Mouse (Mus musculus) 3T3-L1 (cell line): ENCODE results near the gene Carns1.
A peak's percentile ranks its signal among the peaks of the same experiment; 100 is the strongest.
"Not testable (repeated sequence)": the region's sequence is repeated elsewhere in the genome, so short reads cannot be mapped to it uniquely, and the experiment has no call there.

Source experiments
- DNase-seq: peaks from one replicate; pipeline ENCODE4 v3.0.0-alpha.2; 2015; ENCODE audit warnings: low read depth, low spot score

Carns1 gene

DNA sequence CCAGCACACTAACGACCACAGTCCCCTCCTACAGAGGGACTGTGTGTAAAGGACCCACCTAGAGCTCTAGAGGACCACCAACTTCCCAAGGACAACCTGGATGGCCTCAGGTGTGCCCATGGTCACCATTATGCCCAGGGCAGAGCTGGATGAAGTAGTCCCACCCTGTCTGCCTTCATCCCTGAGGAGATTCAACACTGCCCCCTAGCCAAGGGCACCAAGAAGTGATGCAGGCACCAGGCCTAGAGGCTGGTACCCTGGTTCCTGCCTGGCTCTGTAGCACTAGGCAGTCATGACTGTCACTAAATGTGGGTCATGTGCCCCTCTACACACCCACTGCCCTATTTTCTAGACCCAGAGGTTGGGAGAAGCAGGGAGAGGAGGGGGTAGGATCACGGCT, 43.5 kb downstream of the Carns1 start:
- no peak for DNase-seq

DNA sequence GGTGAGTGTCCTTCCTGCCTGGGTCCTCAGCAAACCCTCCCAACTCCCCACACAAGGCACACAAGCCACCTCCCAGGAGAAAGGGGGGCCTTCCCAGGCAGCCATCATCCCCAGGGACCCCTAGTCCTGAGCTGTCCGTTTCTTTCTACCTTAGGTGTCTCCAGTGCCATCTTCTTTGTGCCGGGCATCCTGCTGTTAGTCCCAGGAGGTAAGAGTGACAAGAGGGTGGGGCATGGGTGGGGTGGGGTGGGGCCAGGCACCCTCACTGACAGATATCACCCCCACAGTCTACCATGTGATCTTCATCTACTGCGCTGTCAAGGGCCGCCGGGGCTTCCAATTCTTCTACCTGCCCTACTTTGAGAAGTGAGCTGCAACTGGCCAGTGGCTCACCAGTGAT, 44.2 kb downstream of the Carns1 start:
- DNase-seq = no peak

DNA sequence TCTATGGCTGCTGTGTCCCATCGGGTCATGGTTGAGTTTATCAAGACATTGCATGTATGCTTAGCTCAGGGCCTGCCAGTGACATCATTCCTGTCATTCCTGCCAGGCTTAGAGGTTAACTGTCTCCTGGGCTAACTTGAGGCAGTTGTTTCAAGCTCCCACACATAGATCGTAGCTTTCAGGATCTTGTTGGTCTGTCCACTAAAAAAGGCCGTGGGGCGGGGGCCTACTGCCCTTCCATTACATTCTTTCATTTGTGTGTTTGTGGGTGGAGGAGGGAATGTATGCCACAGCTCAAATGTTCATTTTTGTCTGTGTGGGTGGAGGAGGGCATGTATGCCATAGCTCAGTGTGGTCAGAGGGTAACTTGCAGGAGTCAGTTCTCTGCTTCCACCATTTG, 45.2 kb downstream of the Carns1 start:
- DNase-seq = peak; percentile 44

DNA sequence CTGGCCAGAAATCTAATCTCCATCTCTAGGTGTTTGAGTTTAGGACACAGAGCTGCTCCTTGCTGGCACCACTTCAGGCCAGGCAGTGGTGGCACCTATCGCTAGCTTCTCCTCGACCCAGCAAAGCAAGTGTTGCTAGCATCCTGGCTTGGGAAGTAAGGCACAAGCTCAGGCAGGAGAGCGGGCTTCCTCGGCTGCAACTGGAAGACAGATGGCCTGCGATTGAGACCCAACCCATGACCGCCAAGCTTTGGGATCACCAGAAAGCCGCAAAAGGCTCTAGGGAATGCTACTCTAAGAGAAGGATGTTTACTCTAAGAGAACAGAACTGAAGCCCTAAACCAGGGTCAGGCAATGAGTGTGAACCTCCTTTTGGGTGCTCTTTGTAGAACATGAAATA, 45.8 kb downstream of the Carns1 start:
- DNase-seq = no peak

DNA sequence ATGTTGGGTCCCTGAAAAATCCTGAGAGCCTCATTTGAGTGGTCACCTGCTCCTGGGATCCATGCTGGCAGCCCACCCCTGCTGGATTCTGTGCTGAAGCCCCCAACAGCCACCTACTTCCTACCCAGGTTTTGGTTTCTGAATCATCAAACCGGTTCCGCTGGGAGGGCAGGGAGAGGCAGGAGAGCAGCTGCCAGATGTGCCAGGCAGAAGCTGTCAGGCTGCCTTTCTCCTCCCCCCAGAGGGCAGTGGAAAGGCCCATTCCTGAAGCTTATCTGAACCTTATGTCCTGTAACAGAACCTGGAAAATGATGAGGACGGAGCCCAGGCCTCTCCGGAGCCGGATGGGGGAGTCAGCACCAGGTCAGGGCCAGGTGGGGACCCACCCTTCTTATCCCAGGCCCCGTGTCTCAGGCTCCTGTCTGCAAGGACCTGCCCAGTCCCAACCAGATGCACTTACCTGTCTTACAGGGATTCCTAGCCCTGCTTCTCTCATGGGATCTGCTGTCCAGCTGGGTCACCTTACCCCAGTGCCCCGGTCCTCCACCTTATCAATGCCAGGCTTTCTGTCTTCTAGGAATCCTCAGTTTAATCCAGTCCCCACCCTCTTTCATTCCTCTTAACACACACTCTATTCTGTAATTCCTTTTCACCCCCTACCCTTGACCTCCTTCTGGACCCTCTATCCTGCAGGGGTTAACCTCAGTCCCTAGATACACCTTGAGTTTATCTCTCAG, 48.4 kb downstream of the Carns1 start:
- DNase-seq = peak; percentile 71

DNA sequence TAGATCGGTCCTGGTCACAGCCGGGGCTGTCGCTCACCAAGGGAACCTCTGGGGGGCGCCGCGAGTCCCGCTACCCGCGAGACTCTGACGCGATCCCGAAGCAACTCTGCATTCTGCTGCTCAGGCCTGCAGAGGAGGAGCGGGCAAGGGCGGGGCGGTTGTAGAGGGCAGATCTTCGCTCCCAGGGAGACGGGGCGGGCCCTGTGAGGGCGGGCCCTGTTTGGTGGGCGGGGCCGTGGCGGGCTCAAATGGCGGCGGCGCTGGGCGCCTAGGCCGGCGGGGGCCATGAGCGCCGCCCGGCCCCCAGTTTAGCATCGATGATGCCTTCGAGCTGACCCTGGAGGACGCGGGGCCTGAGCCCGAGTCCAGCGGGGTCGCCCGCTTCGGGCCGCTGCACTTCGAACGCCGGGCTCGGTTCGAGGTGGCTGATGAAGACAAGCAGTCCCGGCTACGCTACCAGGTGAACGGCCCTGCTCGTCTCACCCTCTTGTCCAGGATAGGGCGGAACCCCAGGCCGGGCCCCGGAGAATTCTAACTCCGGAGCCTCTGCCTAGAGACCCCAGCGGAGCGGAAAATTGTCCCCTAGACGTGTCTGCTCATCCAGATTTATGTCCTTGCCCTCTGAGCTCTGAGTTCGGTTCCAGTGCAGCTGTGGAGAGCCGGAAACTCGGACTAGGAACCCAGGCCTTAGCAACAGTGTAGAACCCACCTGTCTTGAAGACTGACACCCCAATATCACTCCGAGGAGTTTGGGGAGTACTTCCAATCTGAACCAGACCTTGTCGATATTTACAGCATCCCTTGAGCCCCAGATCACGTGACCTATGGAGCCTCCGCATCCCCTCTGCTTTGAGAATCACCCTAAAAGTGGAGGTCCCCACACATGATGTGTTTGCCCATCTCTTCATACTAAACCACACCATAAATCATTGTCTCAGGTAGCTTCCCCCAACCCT, 49.3 kb downstream of the Carns1 start, which contains the start of gene Aip:
TSS of gene Aip (minus strand) at position 118 of the 956 bp plus-strand sequence.
- DNase-seq = peak; percentile 99

DNA sequence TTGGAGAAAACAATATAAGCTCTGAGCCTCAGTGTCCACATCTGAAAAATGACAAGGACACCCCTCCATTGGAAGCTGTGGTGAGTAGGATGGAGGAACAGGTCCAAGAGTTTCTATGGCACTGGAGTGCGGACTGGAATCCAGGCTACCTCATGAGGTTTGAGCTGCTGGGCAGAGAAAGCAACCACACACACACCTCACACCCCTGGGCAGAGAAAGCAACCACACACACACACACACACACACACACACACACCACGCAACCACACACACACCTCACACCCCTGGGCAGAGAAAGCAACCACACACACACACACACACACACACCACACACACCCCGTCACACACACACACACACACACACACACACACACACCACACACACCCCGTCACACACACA, 50.0 kb downstream of the Carns1 start:
- peak; percentile 51 for DNase-seq

DNA sequence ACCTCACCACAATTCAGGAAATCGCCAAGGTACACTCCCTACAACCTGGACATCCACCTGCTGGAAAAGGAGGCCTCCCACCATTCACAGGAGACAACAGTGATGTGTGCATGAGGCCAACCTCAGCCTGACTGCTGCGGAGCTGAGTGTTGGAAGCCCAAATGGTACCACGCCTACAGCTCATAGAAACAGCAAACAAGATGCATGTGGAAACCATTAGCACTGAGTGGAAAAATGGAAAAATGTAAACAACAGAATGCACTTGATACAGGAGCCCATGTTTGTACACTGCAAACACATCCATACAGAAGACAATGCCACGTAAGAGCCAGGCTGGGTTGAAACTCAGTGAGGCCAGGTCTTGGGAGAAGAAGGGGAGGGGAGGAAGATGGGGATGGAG, 50.8 kb downstream of the Carns1 start:
- DNase-seq = no peak

DNA sequence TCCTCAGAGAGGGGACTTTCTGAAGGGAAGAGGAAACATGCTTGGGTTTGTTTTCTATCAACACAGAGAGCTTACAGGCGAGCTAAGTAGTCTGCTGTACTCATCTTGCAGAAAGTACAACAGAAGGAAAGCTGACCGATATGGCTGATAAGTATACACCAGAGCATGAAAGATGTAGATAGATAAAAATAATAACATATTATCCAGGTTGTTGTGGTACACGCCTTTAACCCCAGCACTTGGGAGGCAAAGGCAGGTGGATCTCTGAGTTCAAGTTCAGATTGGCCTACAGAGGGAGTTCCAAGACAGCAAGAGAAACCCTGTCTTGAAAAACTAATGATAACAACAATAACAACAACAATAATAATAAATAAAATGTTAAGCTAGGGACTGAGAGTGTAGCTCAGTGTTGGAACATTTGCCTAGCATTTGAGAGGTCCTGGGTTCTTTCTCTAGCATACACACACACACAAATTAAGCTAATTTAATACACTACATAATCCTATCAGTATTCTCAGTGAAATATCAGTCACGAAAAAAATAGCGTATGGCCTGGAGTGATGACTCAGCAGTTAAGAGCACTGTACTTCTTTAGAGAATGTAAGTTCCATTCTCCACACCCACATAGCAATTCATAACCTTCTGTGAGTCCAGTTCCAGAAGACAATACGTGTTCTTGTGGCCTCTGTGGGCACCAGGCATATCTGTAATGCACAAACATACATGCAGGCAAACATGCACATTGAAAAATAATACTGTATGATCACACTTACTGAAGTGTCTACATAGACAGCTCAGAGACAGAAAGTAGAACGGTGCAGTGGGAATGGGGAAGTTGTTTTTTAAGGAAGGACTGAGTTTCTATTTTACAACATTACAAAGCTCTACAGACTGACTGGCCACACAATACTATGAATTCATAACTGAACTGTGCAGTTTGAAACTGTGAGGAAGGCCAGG, 52.6 kb downstream of the Carns1 start:
- peak; percentile 45 for DNase-seq

DNA sequence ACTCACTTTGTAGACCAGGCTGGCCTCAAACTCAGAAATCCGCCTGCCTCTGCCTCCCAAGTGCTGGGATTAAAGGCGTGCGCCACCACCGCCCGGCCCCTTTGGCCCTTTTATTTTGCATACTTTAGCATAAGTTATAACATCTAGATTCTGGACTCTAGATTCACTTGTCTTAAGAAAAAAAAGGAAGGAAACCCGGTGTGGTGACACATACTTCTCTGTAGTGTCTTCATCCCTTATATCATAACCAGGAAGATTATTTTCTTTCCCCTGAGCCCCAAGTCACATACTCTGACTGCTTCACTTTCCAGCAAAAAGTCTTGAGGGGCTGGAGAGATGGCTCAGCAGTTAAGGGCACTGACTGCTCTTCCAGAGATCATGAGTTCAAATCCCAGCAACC, 53.4 kb downstream of the Carns1 start:
- not testable (repeated sequence) for DNase-seq

DNA sequence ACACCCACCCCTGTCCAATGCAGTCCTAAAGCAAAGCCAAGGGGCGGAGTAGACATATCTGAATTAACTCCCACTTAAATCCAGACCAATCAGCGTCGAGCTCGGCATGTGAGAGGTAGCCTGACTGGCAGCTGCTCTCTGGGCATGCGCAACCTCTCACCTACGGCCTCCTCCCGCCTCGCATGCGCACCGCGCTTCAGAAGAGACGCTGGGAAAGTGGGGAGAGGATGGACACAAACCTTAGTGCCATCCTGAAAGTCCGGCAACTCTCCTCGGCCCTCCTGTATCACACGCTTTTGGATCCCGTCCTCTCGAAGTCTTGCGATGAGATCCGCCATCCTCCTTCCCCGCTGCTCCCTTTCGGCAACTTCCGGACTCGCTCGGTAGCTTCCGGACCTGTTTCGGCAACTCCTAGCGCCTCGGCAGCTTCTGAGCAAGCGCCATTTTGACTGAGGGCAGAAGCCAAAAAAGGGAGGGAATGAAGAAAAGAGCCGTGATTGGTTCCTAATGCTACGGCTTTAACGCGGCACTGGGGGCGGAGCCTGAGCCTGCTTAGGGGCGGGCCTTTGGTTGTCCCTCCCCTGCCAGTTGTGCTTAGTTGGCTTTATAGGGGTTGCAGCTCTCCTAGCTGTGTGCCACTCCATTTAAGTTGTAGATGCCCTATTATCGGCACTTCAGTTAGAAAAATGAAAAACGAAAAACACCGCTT, 54.0 kb downstream of the Carns1 start:
- peak; percentile 100 for DNase-seq

DNA sequence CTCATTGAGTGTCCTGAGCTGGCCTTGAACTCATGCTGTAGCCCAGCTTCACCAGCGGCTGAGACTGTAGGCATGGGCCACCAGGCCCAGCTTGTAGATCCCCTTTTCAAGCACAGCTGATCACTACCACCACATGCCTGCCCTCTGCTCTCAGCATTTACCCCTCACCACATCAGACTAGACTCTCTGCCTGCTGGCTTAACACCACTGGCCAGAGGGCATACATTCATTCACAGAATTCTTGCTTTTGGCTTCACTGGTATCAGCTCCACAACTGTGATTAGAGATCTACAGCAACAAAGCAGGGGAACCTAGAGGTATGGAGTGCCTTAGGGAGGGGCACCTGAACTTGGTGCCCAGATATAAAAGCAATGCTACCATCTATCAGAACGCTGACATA, 54.8 kb downstream of the Carns1 start:
- no peak for DNase-seq

DNA sequence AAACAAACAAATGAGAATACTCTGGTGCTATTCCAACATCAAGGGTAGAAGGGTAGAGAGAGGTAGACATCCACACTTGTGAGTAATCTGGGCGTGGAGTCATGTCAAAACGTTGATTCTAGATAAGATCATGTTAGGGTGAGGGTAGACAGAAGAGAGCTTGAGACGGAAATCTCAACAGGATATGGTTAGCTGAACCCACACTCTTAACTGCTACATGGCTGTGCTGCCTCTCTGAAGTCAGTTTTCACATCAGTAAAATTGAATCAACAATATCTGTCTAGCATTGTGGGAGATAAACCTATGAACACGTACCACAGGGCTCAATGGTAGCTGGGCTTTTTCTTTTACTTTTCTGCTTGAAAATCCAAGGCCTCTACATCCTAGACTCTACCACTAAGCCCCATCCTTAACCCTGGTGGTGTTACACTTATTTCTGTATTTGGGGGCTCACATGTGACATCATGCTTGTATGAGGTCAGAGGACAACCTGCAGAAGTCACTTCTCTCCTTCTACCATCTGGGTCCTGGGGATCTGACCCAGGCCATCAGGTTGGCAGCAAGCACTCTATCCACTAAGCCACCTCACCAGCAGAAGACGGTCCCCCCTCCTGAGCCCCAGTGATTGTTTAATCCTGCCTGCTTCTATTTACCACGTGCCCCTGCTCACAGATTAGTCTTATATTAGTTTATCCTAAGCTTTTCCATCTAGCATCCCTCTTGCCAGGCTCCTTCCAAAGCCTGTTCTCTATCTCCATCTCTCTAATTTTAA, 55.4 kb downstream of the Carns1 start:
- DNase-seq = no peak

DNA sequence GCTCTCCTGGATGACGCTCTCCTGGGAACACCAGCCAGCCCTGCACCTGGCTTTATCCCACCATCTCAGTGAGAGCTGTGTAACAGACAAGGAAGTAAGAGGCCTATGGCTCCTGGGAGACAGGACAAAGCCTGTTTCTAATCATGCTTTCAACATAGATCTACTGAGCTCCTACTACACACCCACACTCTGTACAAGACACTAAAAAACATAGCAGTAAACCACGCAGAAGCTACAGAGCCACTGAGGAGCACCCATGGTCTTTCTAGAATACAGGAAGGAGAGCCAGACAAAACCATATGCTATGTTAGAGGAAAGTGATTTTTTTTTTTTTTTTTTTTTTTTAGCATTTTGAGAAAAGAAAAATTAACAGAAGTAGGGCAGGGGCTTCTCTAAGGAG, 56.9 kb downstream of the Carns1 start:
- no peak for DNase-seq

DNA sequence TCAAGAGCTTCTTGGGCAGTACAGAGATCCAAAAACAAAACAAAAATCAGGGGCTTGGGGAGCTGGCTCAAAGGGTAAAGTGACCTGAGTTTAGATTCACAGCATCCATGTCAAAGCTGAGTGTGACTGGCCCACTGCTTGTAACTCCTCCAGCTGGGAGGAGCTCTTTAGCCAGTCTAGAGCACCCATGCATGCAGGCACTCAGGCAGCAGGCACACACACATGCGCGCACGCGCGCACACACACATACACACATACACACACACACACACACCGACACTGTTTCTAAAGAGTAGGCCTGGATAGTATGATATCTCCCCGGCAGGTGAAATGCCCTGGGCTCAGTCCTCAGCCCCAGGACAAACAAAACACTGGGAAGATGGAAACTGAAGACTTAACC, 58.3 kb downstream of the Carns1 start:
- DNase-seq = no peak

DNA sequence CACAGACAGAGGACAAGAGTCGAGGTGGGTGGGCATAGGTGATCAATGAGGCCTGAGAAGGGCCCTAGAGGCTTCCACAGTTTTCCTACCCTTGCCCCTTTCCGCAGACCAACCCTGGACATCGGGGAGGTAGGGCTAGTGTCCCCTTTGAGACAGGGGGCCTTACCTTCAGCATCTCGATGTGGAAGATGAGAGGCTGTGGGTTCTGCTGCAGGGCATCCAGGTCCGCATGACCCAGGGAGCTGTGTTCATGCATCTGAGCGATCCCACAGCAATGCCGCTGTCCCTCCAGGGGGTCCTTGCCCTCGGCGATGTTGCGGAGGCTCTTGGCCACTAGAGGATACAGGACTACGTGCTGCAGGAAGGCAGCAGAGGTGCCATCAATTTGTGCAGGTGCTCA, 59.5 kb downstream of the Carns1 start:
- no peak for DNase-seq

DNA sequence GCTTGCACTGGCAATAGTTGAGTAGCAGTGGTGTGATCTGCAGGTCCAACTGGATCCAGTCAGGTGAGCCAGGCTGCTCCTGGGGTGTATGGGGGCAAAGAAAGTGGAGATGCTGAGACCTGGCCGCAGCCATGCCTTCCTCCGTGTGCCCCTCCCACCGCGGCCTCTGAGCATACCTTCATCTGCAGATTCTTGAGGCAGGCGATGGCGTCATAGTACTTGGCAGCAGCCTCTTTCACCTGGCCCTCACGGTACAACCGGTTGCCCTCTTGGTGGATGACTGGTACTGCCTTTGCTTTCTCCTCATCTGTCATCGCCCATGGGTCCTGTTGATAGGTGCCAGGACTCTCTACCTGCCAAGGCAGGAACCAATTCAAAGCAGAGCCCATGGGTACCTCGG, 60.1 kb downstream of the Carns1 start:
- DNase-seq = no peak

DNA sequence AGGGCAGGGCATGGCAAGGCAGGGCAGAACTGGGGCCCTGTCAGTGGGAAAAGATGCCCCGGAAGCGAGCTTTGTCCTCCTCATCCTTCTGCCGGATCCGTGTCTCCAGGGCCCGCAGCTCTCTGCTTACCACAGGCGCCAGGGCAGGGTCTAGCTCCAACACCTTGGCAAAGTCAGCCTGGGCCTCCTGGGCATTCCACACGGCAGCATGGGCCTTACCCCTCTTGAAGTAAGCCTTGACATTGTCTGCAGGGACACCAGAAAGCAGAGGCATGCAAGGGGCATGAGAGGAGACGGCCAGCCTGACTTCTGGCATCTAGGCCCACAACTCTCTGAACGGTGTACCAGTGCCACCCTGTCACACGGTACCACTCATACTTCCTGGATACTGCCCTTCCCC, 60.7 kb downstream of the Carns1 start:
- no peak for DNase-seq
